Mouse (Mus musculus) liver (tissue): ENCODE data around the gene Gm21190.
"Not testable (repeated sequence)": the region's sequence is repeated elsewhere in the genome, so short reads cannot be mapped to it uniquely, and the experiment has no call there.

Experiments used
- DNase-seq: peaks from one replicate; pipeline ENCODE4 v3.0.0-alpha.2; 2020; ENCODE audit warnings: mixed read lengths

Gene Gm21190

GRCm38 (mm10) chr5:15484616-15485015 lies 44.4 kb downstream of the Gm21190 start:
- DNase-seq: not testable (repeated sequence)

GRCm38 (mm10) chr5:15483576-15483975 lies 45.4 kb downstream of the Gm21190 start:
- DNase-seq: not testable (repeated sequence)

- DNase-seq: not testable (repeated sequence)
Observed at GRCm38 (mm10) chr5:15482815-15483214, 46.2 kb downstream of the Gm21190 start.

GRCm38 (mm10) chr5:15476423-15476822 lies 52.6 kb downstream of the Gm21190 start, which contains the start of gene Gm21149:
Gene Gm21149 (minus strand): TSS chr5:15476523.
- not testable (repeated sequence) for DNase-seq
